Mouse (Mus musculus) induced T-regulatory cell, adult 2 months (primary cell): ENCODE data around the gene Tbk1.

Source experiments
- DNase-seq: peaks from one replicate; pipeline ENCODE4 v3.0.0-alpha.2; 2012; ENCODE audit warnings: low read depth

Gene Tbk1

GRCm38 (mm10) chr10:121497968-121498367 lies 88.6 kb downstream of the Tbk1 start:
- peak; percentile 46 for DNase-seq

- peak; percentile 25 for DNase-seq
Measured at GRCm38 (mm10) chr10:121496616-121497015, 90.0 kb downstream of the Tbk1 start.
